Mouse (Mus musculus) inflammation-experienced regulatory T-cells, adult 6 months (primary cell): ENCODE results near the gene Nfe2l3. TPM values are rescaled to one million over a fixed set of nuclear protein-coding genes. Genes with fewer than 3 reads are reported as not detected.
"Not testable (repeated sequence)": the region's sequence is repeated elsewhere in the genome, so short reads cannot be mapped to it uniquely, and the experiment has no call there.

Experiments used
- ATAC-seq: one replicate; pipeline ENCODE4 v1.8.0; 2017
- polyA plus RNA-seq, 3 experiments: library from polyadenylated mRNA; unstranded; fragments of 100-300 nt; shearing (Covaris generic); gene quantifications; one replicate each; pipeline ENCODE4 v1.2.1; 2017

The Nfe2l3 gene
- under 1 TPM; 0.54 to 0.87 (median 0.55) TPM for polyA plus RNA-seq

- ATAC-seq, result peak; percentile 81
Observed at GRCm38 (mm10) chr6:51432535-51433397, at the start of gene Nfe2l3. Gene Nfe2l3 (plus strand): TSS chr6:51432670.

GRCm38 (mm10) chr6:51383769-51384755 is 48.4 kb upstream of the Nfe2l3 start:
- peak; percentile 64 for ATAC-seq

DNA sequence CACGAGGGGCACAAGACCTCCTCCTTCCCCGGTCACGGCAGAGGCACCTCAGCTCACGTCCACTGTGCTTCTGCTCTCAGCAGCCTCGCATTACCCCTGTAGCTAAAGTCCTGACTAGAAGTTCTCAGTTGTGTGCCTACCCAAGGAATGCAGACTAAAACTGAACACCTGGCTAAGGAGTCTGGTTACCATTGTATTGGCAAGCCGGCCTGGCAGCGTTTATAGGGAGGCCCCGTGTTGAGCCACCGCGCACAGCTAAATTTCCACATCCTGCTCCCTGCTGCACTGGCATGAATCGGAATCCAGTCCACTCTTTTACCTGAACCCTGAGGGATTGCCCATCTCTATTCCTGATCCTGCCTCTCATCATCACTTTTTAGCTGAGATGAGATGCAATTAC is 42.0 kb upstream of the Nfe2l3 start:
- ATAC-seq, result no peak

GRCm38 (mm10) chr6:51391816-51392490 is 40.5 kb upstream of the Nfe2l3 start:
- no peak for ATAC-seq

GRCm38 (mm10) chr6:51393341-51394128 is 38.9 kb upstream of the Nfe2l3 start:
- ATAC-seq, result no peak

- ATAC-seq, result not testable (repeated sequence)
Observed at GRCm38 (mm10) chr6:51394367-51394766, 38.1 kb upstream of the Nfe2l3 start.

DNA sequence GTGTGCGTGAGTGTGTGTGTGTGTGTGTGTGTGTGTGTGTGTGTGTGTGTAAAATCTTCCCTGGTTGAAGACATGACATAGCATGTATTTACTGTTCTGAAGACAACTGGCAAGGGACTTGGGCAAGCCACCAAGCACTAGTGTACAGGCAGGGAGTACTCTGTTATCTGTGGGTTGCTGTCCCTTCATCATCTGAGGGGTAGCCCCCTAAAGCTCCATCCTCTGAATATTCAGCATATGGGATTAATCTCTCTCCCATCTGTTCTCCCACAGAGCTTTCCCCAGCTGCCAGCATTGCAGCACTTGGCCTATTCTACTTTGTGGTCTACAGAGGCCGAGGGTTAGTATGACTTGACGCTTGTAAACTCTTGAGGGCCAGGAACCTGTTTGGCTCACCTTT is 37.5 kb upstream of the Nfe2l3 start:
- ATAC-seq, result not testable (repeated sequence)

- ATAC-seq, result no peak
Observed at GRCm38 (mm10) chr6:51395486-51395885, 37.0 kb upstream of the Nfe2l3 start.

GRCm38 (mm10) chr6:51399113-51399518 is 33.4 kb upstream of the Nfe2l3 start:
- no peak for ATAC-seq

GRCm38 (mm10) chr6:51401294-51401693 is 31.2 kb upstream of the Nfe2l3 start:
- ATAC-seq, result no peak

- ATAC-seq, result no peak
Observed at GRCm38 (mm10) chr6:51403598-51403997, 28.9 kb upstream of the Nfe2l3 start.

GRCm38 (mm10) chr6:51404502-51404901 is 28.0 kb upstream of the Nfe2l3 start:
- no peak for ATAC-seq

DNA sequence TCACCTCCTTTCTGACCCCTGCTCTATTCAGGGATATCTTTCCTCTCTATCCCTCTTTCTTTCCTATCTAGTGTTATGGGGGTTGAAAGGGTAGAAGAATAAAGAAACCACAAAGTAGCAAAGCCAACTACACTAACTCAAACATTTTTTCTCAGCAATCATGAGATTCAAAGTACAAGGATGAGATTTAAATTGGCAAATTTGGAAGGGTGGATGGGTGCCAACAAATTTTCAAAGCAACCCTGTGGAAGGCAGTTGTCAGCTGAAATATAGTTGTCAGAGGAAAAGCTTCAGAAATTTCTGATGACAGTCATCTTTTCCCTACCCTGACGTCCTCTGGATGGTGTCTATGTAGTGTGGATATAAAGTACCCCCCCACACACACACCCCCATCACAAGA is 16.0 kb upstream of the Nfe2l3 start:
- no peak for ATAC-seq

- no peak for ATAC-seq
Observed at GRCm38 (mm10) chr6:51417306-51417936, 15.0 kb upstream of the Nfe2l3 start.

DNA sequence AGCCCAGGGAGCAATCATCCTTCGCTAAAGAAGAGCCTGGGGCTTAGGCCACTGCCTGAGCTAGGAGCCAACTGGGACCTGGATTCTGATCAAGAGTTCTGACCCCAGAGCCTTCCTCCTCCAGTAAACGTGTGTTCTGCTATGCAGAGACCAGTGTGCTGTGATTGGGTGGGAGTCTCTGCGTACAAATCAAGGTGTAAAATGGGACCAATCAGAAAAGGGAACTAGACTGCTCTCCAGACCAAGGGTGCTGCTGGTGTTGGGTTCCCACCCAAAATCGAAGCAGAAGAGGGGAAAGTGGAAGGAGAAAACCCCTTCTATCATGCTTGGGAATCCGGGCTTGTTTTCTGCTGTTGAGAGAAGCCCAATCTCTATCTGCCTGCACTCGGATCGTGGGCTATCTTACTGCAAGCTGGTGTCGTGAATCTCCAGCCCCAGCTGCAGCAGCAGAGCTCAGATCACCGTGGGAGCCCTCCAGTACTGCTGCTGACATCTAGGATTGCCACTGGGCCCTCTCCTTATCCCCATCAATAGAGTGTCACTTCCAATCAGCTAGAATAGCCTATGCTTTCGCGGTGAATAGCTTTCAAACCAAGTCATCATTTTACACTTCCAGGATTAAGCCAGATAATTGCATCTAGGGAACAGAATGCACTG is 8.9 kb upstream of the Nfe2l3 start:
- ATAC-seq, result no peak

DNA sequence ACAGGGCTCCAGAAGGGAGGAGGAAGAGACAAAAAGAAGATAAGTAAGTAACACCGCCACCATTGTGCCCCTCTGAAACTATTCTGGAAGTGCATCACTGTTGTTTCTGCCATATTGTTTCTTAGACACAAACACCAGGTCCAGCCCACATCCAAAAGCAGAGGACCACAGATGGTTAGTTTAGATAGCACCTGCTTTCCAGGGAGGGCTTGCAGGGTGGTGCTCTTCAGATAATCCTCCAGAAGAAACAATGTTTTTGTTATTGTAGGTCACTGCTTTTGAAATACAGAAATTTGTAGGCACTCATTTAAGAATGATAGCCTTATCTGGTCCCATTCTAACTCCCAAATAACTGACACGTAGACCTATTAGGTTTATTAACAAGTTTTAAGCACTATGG is 7.9 kb upstream of the Nfe2l3 start:
- ATAC-seq, result no peak

GRCm38 (mm10) chr6:51434270-51434669 is 1.8 kb downstream of the Nfe2l3 start:
- no peak for ATAC-seq

DNA sequence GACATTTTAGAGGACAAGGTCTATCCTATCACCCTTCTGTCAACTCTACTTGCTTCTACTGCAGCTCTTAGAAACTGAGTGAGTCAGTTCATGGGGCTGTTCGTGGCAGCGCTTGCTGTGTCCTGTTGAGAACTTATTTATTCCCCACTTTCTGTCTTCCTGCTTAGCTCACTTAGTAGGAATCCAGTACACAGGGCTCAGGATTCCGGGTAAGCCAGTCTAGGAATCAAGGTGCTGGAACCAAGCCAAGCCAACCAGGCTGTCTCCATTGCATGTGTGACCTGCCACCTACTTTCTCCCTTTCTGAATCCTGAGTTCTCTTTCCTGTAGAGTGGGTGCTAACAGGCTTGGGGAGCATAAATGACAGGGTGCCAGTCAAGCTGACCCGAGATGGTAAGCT is 5.2 kb downstream of the Nfe2l3 start:
- no peak for ATAC-seq

GRCm38 (mm10) chr6:51438826-51439330 is 6.4 kb downstream of the Nfe2l3 start:
- ATAC-seq, result no peak

DNA sequence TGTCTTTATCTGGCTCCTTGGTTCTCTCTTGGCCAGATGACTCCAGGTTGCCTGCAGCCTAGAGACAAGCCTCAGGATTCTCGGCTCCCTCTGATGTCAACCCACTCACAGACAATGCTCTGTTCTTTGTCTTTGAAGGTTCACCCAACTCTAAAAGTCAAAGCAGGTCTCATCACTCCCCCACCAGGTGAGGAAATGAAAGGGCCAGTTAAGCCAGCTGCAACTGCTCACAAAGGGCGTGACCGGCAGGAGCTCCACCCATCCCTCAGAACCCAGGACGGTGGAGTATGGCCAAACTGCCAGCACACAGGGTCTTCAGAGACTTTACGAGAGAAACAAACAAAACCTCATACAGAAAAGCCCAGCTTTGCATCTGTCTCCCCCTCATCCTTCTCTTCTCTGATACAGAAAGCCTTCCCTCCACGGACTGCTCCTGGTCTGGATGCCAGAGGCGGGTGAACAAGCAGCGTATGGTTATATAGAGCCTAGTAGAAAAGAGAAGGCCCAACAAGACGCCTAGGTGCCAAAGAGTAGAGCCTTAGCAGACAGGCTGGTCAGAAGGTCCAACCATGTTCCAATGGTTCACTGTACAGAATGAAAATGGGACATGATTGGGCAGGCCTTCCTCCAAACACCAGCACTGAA is 9.8 kb downstream of the Nfe2l3 start:
- no peak for ATAC-seq
